Mouse (Mus musculus): ENCODE data around the gene Shb. TPM values are rescaled to one million over a fixed set of nuclear protein-coding genes. Genes with fewer than 3 reads are reported as not detected.

Shb gene
- polyA plus RNA-seq, 1 experiment from 2014 or later: 2.7 TPM

DNA sequence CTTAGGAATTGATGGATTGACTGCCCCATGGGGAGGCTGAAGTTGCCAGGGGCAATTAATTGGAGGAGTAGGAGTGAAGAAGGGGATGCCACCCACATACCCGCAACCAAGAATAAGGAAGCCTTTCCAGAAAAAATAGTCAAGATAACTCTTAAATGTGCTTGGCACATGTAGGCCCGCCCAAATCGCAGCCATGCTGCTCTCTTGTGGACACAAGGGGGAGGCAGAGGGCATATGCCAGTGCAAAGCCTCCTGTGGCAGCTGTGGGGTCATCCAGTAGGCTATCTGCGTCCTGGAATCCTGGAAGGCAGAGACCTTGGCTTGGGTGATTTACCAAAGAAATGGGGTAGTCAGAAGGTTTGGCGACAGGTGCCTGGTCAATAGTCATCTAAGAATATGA, 17.2 kb upstream of the Shb start:
- no peak overlapping the region for H3K4me2 ChIP-seq
- no peaks in the 10 kb centered on the region; the same call in 1 of the 2 replicates for H3K4me1 ChIP-seq (ENCODE audit: control insufficient read depth, insufficient read depth, low read length)
- H3K36me3 ChIP-seq (ENCODE audit: control insufficient read depth, insufficient read depth, low read length): no peaks in the 10 kb centered on the region
- no peaks in the 10 kb centered on the region for H3K9me3 ChIP-seq (ENCODE audit: control insufficient read depth, low read length)
- DNase-seq (ENCODE audit: low spot score, missing footprints) (no peak), ATAC-seq (ENCODE audit: low FRiP score) (no peak)
- WGBS: 77% methylated on average over 5 of the region's 5 CpGs
- no peak overlapping the region for H3K27ac ChIP-seq (ENCODE audit: low read depth, low read length)
- no peaks in the 10 kb centered on the region for H3K27me3 ChIP-seq (ENCODE audit: control insufficient read depth, insufficient read depth, low read length)
- no peak overlapping the region for H3K9ac ChIP-seq (ENCODE audit: low read length)
- H3K4me3 ChIP-seq (ENCODE audit: low read depth, low read length): no peak overlapping the region

DNA sequence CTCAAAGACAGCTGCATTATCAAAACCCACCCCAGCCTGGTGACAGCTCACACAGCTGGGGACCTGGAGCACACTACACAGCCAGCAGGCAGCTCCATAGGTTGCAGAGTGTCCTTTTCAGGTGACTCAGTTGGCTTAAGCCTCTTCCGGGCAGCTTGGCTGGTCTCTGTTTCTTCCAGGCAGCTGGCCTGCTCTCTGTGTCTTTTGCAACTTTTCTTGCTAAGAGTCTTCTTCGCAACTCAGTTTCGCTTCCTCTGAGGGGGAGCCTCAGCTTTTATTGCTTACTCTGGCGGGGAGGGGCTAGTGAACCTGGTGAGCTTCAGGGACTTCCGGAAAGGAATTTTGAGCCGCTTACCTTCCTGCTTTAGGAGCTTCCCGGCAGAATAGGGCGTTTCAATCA, 13.6 kb upstream of the Shb start:
- ATAC-seq (ENCODE audit: low FRiP score) (no peak), DNase-seq (ENCODE audit: low spot score, missing footprints) (peak; percentile 66)
- Histone ChIP-seq H3K4me3 (ENCODE audit: low read depth, low read length) (no peak overlapping the region), H3K9me3 (ENCODE audit: control insufficient read depth, low read length) (no peaks in the 10 kb centered on the region), H3K36me3 (ENCODE audit: control insufficient read depth, insufficient read depth, low read length) (no peaks in the 10 kb centered on the region), H3K4me2 (no peak overlapping the region), H3K9ac (ENCODE audit: low read length) (no peak overlapping the region), H3K27me3 (ENCODE audit: control insufficient read depth, insufficient read depth, low read length) (no peaks in the 10 kb centered on the region), H3K27ac (ENCODE audit: low read depth, low read length) (no peak overlapping the region), H3K4me1 (ENCODE audit: control insufficient read depth, insufficient read depth, low read length) (no peaks in the 10 kb centered on the region)
- 64% methylated on average over 8 of the region's 8 CpGs for WGBS

DNA sequence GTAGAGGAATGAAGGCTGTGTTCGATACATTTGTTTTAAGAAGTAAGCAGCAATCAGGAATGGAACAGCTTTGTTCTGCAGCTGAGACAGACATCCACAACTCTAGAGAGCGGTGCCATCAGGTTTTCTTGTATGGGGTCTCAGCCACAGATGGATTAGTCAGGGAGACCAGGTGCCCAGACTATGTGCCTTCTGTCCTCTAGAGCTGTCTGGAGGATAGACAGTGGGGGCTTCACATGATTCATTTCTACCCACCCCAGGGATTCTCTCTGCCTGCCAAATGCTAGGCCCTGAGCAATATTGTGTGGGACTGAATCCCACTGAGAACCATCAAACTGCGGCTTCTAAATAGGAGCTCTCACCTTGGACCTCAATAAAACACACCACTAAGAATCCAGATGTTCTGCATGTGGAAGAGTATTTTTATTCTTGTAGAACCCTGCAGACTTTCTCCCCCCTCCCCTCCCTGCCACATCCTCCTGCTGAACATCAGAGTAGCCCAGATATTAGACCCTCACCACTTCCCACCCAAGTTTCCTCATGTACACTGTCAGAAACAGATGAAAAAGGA, 11.3 kb upstream of the Shb start:
- ATAC-seq (ENCODE audit: low FRiP score) (no peak), DNase-seq (ENCODE audit: low spot score, missing footprints) (no peak)
- WGBS: 93% methylated on average over 3 of the region's 3 CpGs
- H3K27ac ChIP-seq (ENCODE audit: low read depth, low read length): no peak overlapping the region
- H3K36me3 ChIP-seq (ENCODE audit: control insufficient read depth, insufficient read depth, low read length): no peaks in the 10 kb centered on the region
- H3K4me2 ChIP-seq: no peak overlapping the region
- no peak overlapping the region for H3K4me3 ChIP-seq (ENCODE audit: low read depth, low read length)
- H3K9me3 ChIP-seq (ENCODE audit: control insufficient read depth, low read length): no peaks in the 10 kb centered on the region
- H3K9ac ChIP-seq (ENCODE audit: low read length): no peak overlapping the region
- no peaks in the 10 kb centered on the region for H3K27me3 ChIP-seq (ENCODE audit: control insufficient read depth, insufficient read depth, low read length)
- no peaks in the 10 kb centered on the region for H3K4me1 ChIP-seq (ENCODE audit: control insufficient read depth, insufficient read depth, low read length)

DNA sequence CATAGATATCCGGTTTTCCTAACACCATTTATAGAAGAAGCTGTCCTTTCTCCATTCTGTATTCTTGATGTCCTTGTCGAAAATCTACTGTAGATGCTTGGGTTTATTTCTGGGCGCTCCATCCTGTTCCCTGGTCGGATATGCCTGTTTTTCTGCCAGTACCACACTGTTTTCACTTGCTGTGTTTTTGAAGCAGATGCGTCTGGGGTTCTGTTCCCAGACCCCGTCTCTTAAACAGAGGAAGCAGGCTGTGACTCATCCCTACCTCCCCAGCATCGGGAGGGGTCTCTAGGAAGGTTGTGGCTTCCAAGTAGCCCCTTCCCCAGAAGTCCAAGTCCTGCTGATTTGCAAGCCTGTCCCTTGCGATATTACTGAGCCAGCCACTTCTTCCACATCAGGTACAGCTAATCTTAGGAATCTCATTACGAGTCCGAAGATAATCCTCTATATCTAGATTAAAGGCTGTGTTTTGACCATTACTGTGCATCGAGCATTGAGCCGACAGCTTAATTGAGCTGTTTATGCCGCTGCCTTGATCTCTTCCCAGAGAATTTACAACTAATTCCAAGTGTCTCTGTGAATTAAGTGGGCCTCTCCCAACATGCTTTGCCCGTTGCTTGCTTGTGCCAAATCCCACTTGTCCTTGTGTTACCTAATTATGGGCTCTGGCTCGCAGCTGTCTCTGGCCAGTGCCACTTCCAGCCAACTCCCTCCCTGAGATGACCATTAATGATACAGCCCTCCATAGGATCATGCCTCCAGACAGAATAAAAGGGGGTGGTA, 8.1 kb upstream of the Shb start:
- H3K9me3 ChIP-seq (ENCODE audit: control insufficient read depth, low read length): no peaks in the 10 kb centered on the region
- no peak overlapping the region for H3K9ac ChIP-seq (ENCODE audit: low read length)
- H3K4me2 ChIP-seq: no peak overlapping the region
- no peak overlapping the region for H3K27ac ChIP-seq (ENCODE audit: low read depth, low read length)
- ATAC-seq (ENCODE audit: low FRiP score) (0 out of 2 replicates have a peak, but pooled peaks have one; percentile 11), DNase-seq (ENCODE audit: low spot score, missing footprints) (peak; percentile 81)
- WGBS: 67% methylated on average over 15 of the region's 15 CpGs
- H3K36me3 ChIP-seq (ENCODE audit: control insufficient read depth, insufficient read depth, low read length): no peaks in the 10 kb centered on the region
- no peak overlapping the region for H3K4me3 ChIP-seq (ENCODE audit: low read depth, low read length)
- no peaks in the 10 kb centered on the region for H3K27me3 ChIP-seq (ENCODE audit: control insufficient read depth, insufficient read depth, low read length)
- no peaks in the 10 kb centered on the region for H3K4me1 ChIP-seq (ENCODE audit: control insufficient read depth, insufficient read depth, low read length)

GRCm38 (mm10) chr4:45539187-45539586, 6.9 kb upstream of the Shb start:
- H3K9me3 ChIP-seq (ENCODE audit: control insufficient read depth, low read length): no peaks in the 10 kb centered on the region
- H3K36me3 ChIP-seq (ENCODE audit: control insufficient read depth, insufficient read depth, low read length): no peaks in the 10 kb centered on the region
- no peak overlapping the region for H3K27ac ChIP-seq (ENCODE audit: low read depth, low read length)
- H3K27me3 ChIP-seq (ENCODE audit: control insufficient read depth, insufficient read depth, low read length): no peaks in the 10 kb centered on the region
- H3K4me3 ChIP-seq (ENCODE audit: low read depth, low read length): no peak overlapping the region
- no peak for DNase-seq (ENCODE audit: low spot score, missing footprints)
- ATAC-seq (ENCODE audit: low FRiP score): no peak
- H3K9ac ChIP-seq (ENCODE audit: low read length): no peak overlapping the region
- no peaks in the 10 kb centered on the region for H3K4me1 ChIP-seq (ENCODE audit: control insufficient read depth, insufficient read depth, low read length)
- no peak overlapping the region for H3K4me2 ChIP-seq

- DNase-seq (ENCODE audit: low spot score, missing footprints) (no peak), ATAC-seq (ENCODE audit: low FRiP score) (no peak)
- 62% methylated on average over 1 of the region's 1 CpGs for WGBS
- Histone ChIP-seq H3K4me1 (ENCODE audit: control insufficient read depth, insufficient read depth, low read length) (peaks cover 12% of the 10 kb centered on the region), H3K9ac (ENCODE audit: low read length) (no peak overlapping the region), H3K4me2 (no peak overlapping the region), H3K36me3 (ENCODE audit: control insufficient read depth, insufficient read depth, low read length) (no peaks in the 10 kb centered on the region), H3K9me3 (ENCODE audit: control insufficient read depth, low read length) (no peaks in the 10 kb centered on the region), H3K4me3 (ENCODE audit: low read depth, low read length) (no peak overlapping the region), H3K27ac (ENCODE audit: low read depth, low read length) (no peak overlapping the region), H3K27me3 (ENCODE audit: control insufficient read depth, insufficient read depth, low read length) (peaks cover 8% of the 10 kb centered on the region)
Observed at GRCm38 (mm10) chr4:45533436-45533940, 1.2 kb upstream of the Shb start.

GRCm38 (mm10) chr4:45530662-45531542, 1.4 kb downstream of the Shb start:
- no peaks in the 10 kb centered on the region for H3K36me3 ChIP-seq (ENCODE audit: control insufficient read depth, insufficient read depth, low read length)
- peak; percentile 100 for DNase-seq (ENCODE audit: low spot score, missing footprints)
- ATAC-seq (ENCODE audit: low FRiP score): peak; percentile 93
- no peaks in the 10 kb centered on the region for H3K9me3 ChIP-seq (ENCODE audit: control insufficient read depth, low read length)
- H3K27me3 ChIP-seq (ENCODE audit: control insufficient read depth, insufficient read depth, low read length): peaks cover 19% of the 10 kb centered on the region
- peaks cover 15% of the 10 kb centered on the region for H3K4me1 ChIP-seq (ENCODE audit: control insufficient read depth, insufficient read depth, low read length)
- peak overlapping the region; percentile 74 for H3K27ac ChIP-seq (ENCODE audit: low read depth, low read length)
- H3K4me3 ChIP-seq (ENCODE audit: low read depth, low read length): peak overlapping the region; percentile 59
- WGBS: under 1% methylated on average over 49 of the region's 68 CpGs
- peak overlapping the region; percentile 96 for H3K4me2 ChIP-seq
- peak overlapping the region; percentile 67 for H3K9ac ChIP-seq (ENCODE audit: low read length)

- DNase-seq (ENCODE audit: low spot score, missing footprints) (peak; percentile 96), ATAC-seq (ENCODE audit: low FRiP score) (peak; percentile 76)
- Histone ChIP-seq H3K4me1 (ENCODE audit: control insufficient read depth, insufficient read depth, low read length) (peaks cover 15% of the 10 kb centered on the region), H3K27ac (ENCODE audit: low read depth, low read length) (peak overlapping the region; percentile 74; the same call in 1 of the 2 replicates), H3K27me3 (ENCODE audit: control insufficient read depth, insufficient read depth, low read length) (peaks cover 19% of the 10 kb centered on the region), H3K9ac (ENCODE audit: low read length) (peak overlapping the region; percentile 67), H3K36me3 (ENCODE audit: control insufficient read depth, insufficient read depth, low read length) (no peaks in the 10 kb centered on the region), H3K4me3 (ENCODE audit: low read depth, low read length) (peak overlapping the region; percentile 59), H3K9me3 (ENCODE audit: control insufficient read depth, low read length) (no peaks in the 10 kb centered on the region), H3K4me2 (peak overlapping the region; percentile 96)
- WGBS: under 1% methylated on average over 73 of the region's 89 CpGs
Observed at GRCm38 (mm10) chr4:45529986-45530597, 2.2 kb downstream of the Shb start.
